Mouse (Mus musculus) activated CD4-positive, CD25-positive, alpha-beta regulatory T cell, adult 4 months (primary cell): ENCODE results near the gene Cmas. TPM values are rescaled to one million over a fixed set of nuclear protein-coding genes. Genes with fewer than 3 reads are reported as not detected.

Experiments
- ATAC-seq: one replicate; pipeline ENCODE4 v1.8.0; 2017
- polyA plus RNA-seq, 2 experiments: library from polyadenylated mRNA; unstranded; fragments of 100-300 nt; shearing (Covaris generic); gene quantifications; one replicate each; pipeline ENCODE4 v1.2.1; 2017

Cmas gene
- polyA plus RNA-seq = 10 to 100 TPM; 12.4 to 14.3 TPM

GRCm38 (mm10) chr6:142756507-142757333 lies at the start of gene Cmas:
TSS of gene Cmas (plus strand) at chr6:142756686.
- ATAC-seq = peak; percentile 77

DNA sequence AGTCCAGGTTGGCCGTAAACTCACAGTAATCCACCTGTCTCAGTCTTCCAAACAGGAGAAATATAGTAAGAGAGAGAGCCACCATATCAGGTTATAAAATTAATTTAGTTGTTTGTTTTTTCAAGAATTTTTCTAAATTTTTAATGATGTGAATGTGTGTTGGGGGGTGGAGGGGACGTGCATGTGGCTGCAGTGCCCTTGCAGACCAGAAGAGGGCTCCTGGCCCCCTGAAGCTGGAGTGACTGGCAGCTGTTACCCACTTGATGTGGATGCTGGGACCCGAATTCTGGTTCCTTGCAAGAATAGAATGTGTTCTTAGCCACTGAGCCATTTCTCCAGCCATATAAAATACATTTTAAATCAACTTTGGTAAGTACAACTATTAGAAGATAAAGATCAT lies 49.8 kb upstream of the Cmas start:
- no peak for ATAC-seq

DNA sequence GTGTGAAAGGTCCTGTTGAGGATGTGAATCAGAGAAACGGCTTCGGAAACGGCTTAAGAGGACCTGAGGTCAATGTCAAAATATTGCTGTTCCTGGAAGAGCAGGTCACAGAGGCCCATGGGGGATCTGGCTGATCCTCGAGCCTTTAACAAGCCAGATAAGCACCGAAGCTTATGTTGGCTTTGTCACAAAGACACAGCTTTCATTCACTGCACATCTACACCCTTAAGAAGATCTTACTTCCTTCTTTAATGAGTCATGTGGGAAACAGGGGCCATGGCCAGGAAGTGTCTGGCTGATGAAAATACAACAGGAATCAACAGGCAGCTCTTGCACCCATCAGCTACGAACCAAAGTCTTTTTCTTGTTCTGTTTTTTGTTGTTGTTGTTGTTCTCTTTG lies 48.1 kb upstream of the Cmas start:
- ATAC-seq = no peak

DNA sequence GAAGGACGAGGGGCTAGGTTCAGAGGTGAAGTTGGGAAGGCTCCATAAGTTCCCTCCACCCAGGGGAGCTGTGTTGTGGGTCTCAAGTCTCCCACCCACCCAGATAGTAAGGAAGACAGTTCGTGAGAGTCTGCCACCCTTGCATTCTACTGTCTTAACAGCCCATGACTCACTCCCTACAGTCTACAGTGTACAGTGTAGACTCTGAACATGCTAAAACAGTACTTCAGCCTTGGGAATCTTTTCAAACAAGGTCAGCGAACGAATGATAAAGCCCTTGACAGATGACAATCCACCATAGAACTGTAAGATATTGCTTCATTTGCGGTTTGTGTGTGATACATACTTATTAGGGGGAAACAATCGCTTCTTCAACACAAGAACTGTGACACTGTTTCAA lies 45.8 kb upstream of the Cmas start:
- no peak for ATAC-seq

- ATAC-seq = no peak
Observed at GRCm38 (mm10) chr6:142711106-142711505, 45.4 kb upstream of the Cmas start.

DNA sequence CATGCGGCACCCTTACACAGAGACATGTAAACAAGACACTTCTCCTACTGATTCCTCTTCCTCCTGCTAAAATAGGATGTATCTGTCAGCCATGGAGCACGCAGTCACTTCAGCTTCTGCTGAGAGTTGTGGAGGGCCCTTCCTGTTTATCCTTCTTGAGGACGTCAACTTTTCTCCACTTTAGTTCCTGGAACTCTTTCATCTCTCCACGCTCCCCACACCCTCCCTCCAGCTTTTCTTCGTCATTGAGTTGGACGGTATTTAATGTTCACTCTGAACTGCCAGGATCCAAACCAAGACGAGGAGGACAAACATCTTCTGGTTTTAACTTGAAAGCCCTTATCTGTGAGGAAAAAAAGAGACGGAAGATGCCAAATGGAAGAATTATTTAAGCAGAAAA lies 41.5 kb upstream of the Cmas start:
- ATAC-seq = no peak

DNA sequence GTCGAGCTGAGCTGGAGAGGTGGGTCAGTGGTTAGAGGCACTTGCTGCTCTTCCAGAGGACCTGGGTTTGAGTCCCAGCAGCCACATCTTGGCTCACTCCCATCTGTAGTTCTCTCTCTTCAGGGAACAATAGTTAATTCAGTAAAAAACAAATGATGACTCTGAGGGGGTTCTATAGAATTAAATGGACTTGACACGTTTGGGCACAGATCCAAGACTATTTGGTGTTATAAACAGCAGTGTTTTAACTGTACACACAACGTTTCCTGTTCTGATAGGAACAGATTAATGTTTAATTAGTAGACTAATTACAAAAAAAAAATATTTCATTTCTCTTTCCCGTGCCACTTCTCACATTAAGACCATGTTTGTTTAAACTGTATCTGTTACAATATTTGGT lies 39.3 kb upstream of the Cmas start:
- no peak for ATAC-seq

- no peak for ATAC-seq
Observed at GRCm38 (mm10) chr6:142718167-142718566, 38.3 kb upstream of the Cmas start.

DNA sequence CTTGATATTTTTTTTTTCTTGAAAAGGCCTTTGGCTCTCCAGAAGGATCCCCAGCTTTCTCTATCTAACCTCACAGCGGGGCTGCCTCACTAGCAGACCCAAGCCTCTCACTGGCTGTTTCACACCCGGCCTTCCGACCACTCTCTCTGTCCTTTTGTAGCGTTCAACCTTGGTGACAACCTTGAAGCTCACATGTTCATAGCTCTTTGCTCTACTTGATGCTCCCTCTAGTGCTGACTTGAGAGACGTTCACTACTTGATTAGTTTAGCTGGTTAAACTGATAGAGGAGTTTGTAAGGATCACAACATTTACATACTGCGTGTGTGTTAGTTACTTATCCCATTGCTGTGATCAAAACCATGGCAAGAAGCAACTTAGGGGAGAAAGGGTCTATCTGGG lies 35.8 kb upstream of the Cmas start:
- no peak for ATAC-seq

DNA sequence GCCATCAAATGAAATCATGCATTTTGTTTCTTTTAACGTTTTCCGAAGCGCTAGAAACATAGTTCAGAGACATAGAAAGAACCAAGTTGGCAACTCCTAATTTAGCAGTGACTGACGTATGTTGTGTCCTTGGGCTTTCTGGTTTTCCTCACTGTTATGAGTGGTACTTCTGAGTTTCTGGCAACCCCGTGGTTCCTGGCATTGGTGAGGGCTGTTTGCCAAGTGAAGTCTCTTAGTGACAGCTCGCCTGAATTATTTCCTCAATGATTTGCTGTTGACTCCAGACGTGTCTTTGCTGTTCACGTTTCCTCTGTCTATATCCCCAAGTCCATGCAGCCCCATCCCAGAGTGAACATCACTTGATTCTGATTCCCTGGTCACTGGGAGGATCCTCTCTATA lies 34.8 kb upstream of the Cmas start:
- ATAC-seq = no peak

GRCm38 (mm10) chr6:142726032-142726431 lies 30.5 kb upstream of the Cmas start:
- ATAC-seq = no peak

DNA sequence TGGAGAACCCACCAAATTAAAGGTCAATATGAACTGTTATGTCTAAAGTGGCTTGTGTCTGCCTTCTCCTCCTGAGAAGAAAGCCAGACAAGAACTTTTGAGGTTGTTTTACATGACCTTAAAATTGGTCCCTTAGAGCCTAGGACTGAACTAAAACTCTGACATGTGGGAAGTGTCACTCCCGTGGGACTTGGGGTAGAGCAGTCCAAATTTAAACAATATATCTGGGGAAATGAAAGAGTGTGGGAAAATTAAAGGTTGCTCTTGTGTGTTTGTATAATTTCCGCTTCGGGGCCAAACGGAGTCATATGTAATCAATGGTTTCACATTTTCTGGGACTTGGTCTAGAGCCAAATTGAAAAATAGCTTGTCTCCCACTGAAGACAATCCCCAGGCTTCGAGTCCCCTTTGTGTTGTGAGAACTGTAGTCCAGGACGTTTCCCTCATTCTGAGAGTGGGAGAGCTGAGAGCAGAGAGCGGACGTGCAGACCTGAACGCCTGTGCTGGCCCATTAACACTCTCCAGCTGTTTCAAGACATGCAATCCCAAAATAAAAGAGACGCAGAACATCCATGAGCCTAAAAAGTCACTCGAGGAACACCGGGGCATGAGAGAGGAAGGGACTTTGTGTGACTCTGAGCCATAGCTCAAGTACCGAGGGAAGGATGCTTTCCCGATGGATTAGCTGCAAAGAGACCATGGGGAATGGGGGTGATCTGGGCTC lies 23.8 kb upstream of the Cmas start:
- no peak for ATAC-seq

DNA sequence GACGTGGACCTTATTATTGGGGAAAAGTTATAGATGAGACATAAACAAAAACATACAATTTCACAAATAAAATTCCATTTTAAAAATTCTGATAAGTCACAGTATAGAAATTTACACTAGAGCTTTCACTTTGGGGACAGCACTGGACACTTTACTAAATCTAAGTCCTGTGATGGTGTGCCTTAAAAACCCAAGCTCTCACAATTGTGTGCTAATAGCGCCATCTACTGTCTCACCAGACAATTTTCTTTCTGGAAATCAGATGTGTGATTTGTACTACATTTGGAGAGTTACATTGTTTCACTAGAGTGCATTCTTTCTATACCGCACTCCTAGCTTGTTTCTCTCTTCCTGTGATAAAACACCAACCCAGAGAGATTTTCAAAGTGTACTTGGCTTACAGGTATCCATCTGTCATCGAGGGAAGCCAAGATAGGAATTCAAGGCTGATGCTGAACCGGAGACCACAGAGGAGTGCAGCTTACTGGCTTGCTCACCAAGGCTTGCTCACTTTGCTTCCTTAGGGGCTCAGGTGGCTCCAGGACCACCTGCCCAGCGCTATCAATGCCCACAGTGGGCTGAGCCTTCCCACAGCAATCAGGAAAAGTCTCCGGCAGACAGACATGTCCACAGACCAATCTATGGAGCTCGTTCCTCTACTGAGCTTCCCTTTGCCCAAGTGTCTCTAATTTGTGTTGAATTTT lies 21.0 kb upstream of the Cmas start:
- peak; percentile 52 for ATAC-seq

DNA sequence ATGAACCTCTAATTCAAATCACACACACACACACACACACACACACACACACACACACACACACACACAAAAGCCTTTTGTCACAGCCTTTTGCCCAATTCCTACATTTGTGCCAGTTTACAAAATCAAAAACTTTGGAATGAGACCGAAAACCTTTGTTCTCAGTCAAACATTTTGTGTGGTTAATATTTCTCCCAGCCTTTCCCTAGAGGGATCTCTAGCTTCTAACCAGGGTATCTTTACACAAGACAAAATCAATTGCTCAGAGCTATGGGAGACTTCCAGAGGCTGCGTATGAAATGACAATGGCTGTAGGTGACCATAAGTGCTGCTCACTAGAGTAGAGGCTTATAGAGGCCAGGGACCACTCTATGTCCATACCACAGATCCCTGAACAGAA lies 18.3 kb upstream of the Cmas start:
- no peak for ATAC-seq

- no peak for ATAC-seq
Observed at GRCm38 (mm10) chr6:142738637-142739036, 17.8 kb upstream of the Cmas start.

GRCm38 (mm10) chr6:142741763-142742162 lies 14.7 kb upstream of the Cmas start:
- ATAC-seq = no peak

GRCm38 (mm10) chr6:142743193-142743592 lies 13.3 kb upstream of the Cmas start:
- no peak for ATAC-seq

DNA sequence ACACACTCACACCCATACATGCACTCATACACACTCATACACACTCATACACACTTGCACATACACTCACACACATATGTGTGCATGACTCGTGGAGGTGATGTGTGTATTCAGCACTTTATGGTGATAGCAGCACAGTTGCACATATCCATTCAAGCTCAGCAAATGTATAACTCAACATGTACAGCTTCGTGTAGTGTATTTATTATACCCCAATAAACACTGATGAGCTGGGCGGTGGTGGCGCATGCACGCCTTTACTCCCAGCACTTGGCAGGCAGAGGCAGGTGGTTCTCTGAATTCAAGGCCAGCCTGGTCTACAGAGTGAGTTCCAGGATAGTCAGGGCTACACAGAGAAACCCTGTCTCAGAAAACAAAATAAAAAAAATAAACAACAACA lies 11.0 kb upstream of the Cmas start:
- no peak for ATAC-seq

DNA sequence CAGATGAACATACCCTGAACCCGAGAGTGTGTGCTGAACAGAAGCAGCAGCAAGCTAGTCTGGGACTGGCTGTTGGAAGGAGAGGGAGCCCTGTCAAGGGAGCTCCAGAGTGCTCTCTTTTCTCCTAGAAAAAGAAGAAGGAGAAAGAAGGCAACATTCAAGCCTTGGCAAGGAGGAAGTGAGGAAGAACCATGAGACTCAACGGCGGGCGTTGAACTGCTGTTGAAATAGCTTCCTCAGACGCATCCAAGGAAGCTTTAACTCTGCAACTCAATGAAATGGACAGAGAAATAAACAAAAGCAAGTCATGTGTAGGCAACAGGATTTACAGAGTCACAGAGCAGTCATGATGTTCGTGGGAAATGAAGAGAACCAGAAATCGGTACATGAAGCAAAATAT lies 9.7 kb upstream of the Cmas start:
- no peak for ATAC-seq

GRCm38 (mm10) chr6:142747165-142747564 lies 9.3 kb upstream of the Cmas start:
- no peak for ATAC-seq

DNA sequence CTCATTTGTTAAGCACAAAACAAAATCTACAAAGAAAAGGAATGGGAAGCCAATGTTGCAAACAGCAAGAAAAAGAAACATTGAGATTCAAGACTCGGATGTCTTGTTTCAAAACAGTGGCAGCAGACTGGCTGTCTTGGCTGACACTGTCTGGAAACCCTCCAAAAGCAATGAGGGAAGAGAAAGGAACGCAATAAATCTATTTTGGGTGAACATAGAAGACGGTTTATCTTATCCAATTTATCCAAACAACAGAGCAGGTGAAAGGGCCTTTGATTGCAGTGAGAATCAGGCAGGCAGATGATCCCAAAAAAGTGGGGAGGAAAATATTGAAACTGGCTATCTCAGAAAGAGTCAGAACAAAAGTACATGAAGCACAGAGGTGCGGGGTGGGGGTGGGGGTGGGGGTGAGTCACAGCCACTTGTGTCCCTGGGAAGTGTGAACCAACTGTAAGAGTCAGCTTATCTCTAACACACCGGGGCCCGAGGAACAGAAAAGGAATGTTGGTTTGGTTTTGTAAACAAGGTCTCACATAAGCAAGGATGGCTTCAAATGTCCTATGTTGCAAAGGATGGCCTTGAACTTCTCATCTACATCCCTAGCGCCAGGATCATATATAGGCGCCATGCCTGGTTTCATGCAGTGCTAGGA lies 8.3 kb upstream of the Cmas start:
- no peak for ATAC-seq

DNA sequence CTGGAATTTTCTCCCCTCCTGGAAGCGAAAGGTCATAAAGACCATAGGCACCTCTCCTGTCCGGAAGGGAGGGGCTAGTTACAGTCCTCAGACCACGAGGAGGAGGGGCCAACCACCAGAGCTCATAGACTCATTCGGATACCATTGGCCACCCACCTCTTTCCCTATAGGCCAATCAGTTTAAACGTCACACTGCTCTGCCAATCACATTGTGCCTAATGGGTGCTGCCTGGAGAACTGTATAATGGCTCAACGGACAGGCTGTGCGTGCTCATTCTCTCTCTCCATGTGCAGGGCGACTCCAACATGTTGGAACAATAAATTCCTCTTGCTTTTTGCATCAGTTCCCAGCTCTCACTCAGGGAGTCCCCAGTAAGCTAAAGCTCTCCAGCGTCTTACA lies 5.1 kb upstream of the Cmas start:
- no peak for ATAC-seq
